Mouse (Mus musculus): ENCODE data around the gene Actr1b. TPM values are rescaled to one million over a fixed set of nuclear protein-coding genes. Genes with fewer than 3 reads are reported as not detected.
A peak's percentile ranks its signal among the peaks of the same experiment; 100 is the strongest.

Actr1b gene
- polyA plus RNA-seq (2015; fragmentation: Nextera tagmentation; extraction: Ambion mirVana) = 122 TPM in 2 replicates

GRCm38 (mm10) chr1:36714311-36714710 is at the start of gene Actr1b:
Gene Actr1b, minus strand, starts transcription at chr1:36714422.
- H3K27ac ChIP-seq (replicated peaks) = no peak within 1 kb of the TSS
- no peak within 1 kb of the TSS for H3K4me3 ChIP-seq (replicated peaks)
- H3K36me3 ChIP-seq = no peaks in the 10 kb centered on the region
- WGBS = 82% methylated on average over 5 of the region's 5 CpGs
- no peak for ATAC-seq (ENCODE audit: low FRiP score)
- H3K4me1 ChIP-seq = peaks cover 5% of the 10 kb centered on the region; the same call in 1 of the 2 replicates
- H3K9me3 ChIP-seq (replicated peaks) = no peaks in the 10 kb centered on the region
- H3K4me2 ChIP-seq = no peak within 1 kb of the TSS
- H3K27me3 ChIP-seq (replicated peaks) = no peaks in the 10 kb centered on the region
- no peak within 1 kb of the TSS for H3K9ac ChIP-seq (replicated peaks)

- Histone ChIP-seq H3K9me3 (replicated peaks) (no peaks in the 10 kb centered on the region), H3K36me3 (no peaks in the 10 kb centered on the region), H3K4me2 (no peak within 1 kb of the TSS), H3K27me3 (replicated peaks) (no peaks in the 10 kb centered on the region), H3K4me1 (no peaks in the 10 kb centered on the region), H3K9ac (replicated peaks) (no peak within 1 kb of the TSS), H3K4me3 (replicated peaks) (no peak within 1 kb of the TSS), H3K27ac (replicated peaks) (no peak within 1 kb of the TSS)
- ATAC-seq (ENCODE audit: low FRiP score) = no peak
- 87% methylated on average over 11 of the region's 11 CpGs for WGBS
These were observed 47.3 kb upstream of the Actr1b start, which contains the start of gene Zap70 for GRCm38 (mm10) chr1:36761568-36761967. Gene Zap70, plus strand, starts transcription at chr1:36761798.

GRCm38 (mm10) chr1:36761061-36761460 is 46.8 kb upstream of the Actr1b start:
- no peak overlapping the region for H3K4me3 ChIP-seq (replicated peaks)
- no peak overlapping the region for H3K27ac ChIP-seq (replicated peaks)
- no peaks in the 10 kb centered on the region for H3K27me3 ChIP-seq (replicated peaks)
- H3K36me3 ChIP-seq = no peaks in the 10 kb centered on the region
- H3K4me1 ChIP-seq = no peaks in the 10 kb centered on the region
- no peak overlapping the region for H3K9ac ChIP-seq (replicated peaks)
- no peaks in the 10 kb centered on the region for H3K9me3 ChIP-seq (replicated peaks)
- 87% methylated on average over 8 of the region's 8 CpGs for WGBS
- no peak overlapping the region for H3K4me2 ChIP-seq
- ATAC-seq (ENCODE audit: low FRiP score) = no peak

- H3K9ac ChIP-seq (replicated peaks) = no peak overlapping the region
- no peak for ATAC-seq (ENCODE audit: low FRiP score)
- WGBS = 79% methylated on average over 9 of the region's 9 CpGs
These were observed 46.2 kb upstream of the Actr1b start for GRCm38 (mm10) chr1:36760401-36760800.

GRCm38 (mm10) chr1:36759076-36759475 is 44.9 kb upstream of the Actr1b start:
- WGBS = 88% methylated on average over 18 of the region's 18 CpGs
- Histone ChIP-seq H3K36me3 (no peaks in the 10 kb centered on the region), H3K4me3 (replicated peaks) (no peak overlapping the region), H3K4me2 (no peak overlapping the region), H3K27ac (replicated peaks) (no peak overlapping the region), H3K9me3 (replicated peaks) (no peaks in the 10 kb centered on the region), H3K27me3 (replicated peaks) (no peaks in the 10 kb centered on the region), H3K4me1 (no peaks in the 10 kb centered on the region), H3K9ac (replicated peaks) (no peak overlapping the region)
- ATAC-seq (ENCODE audit: low FRiP score) = no peak

More at GRCm38 (mm10) chr1:36760401-36760800, 46.2 kb upstream of the Actr1b start:
- H3K27ac ChIP-seq (replicated peaks) = no peak overlapping the region
- no peaks in the 10 kb centered on the region for H3K9me3 ChIP-seq (replicated peaks)
- H3K27me3 ChIP-seq (replicated peaks) = no peaks in the 10 kb centered on the region
- no peak overlapping the region for H3K4me2 ChIP-seq
- H3K36me3 ChIP-seq = no peaks in the 10 kb centered on the region
- no peak overlapping the region for H3K4me3 ChIP-seq (replicated peaks)
- no peaks in the 10 kb centered on the region for H3K4me1 ChIP-seq

- Histone ChIP-seq H3K9me3 (replicated peaks) (no peaks in the 10 kb centered on the region), H3K4me3 (replicated peaks) (no peak overlapping the region), H3K4me2 (no peak overlapping the region), H3K4me1 (no peaks in the 10 kb centered on the region), H3K36me3 (no peaks in the 10 kb centered on the region), H3K27ac (replicated peaks) (no peak overlapping the region), H3K27me3 (replicated peaks) (no peaks in the 10 kb centered on the region), H3K9ac (replicated peaks) (no peak overlapping the region)
- ATAC-seq (ENCODE audit: low FRiP score) = no peak
- 89% methylated on average over 9 of the region's 9 CpGs for WGBS
These were observed 44.3 kb upstream of the Actr1b start for GRCm38 (mm10) chr1:36758553-36758952.

GRCm38 (mm10) chr1:36753932-36754675 is 39.9 kb upstream of the Actr1b start:
- no peak overlapping the region for H3K27ac ChIP-seq (replicated peaks)
- 84% methylated on average over 6 of the region's 6 CpGs for WGBS

GRCm38 (mm10) chr1:36746452-36746851 is 32.2 kb upstream of the Actr1b start:
- peaks cover 11% of the 10 kb centered on the region for H3K4me1 ChIP-seq
- H3K4me2 ChIP-seq = no peak overlapping the region
- H3K4me3 ChIP-seq (replicated peaks) = no peak overlapping the region
- no peak overlapping the region for H3K27ac ChIP-seq (replicated peaks)
- H3K9me3 ChIP-seq (replicated peaks) = no peaks in the 10 kb centered on the region
- no peak for ATAC-seq (ENCODE audit: low FRiP score)
- H3K36me3 ChIP-seq = no peaks in the 10 kb centered on the region
- 46% methylated on average over 15 of the region's 15 CpGs for WGBS
- H3K9ac ChIP-seq (replicated peaks) = no peak overlapping the region
- H3K27me3 ChIP-seq (replicated peaks) = no peaks in the 10 kb centered on the region; the same call in 1 of the 2 replicates

More at GRCm38 (mm10) chr1:36753932-36754675, 39.9 kb upstream of the Actr1b start:
- no peak for ATAC-seq (ENCODE audit: low FRiP score)
- H3K4me2 ChIP-seq = no peak overlapping the region
- H3K36me3 ChIP-seq = no peaks in the 10 kb centered on the region
- H3K9ac ChIP-seq (replicated peaks) = no peak overlapping the region
- no peaks in the 10 kb centered on the region for H3K9me3 ChIP-seq (replicated peaks)
- no peak overlapping the region for H3K4me3 ChIP-seq (replicated peaks)
- no peaks in the 10 kb centered on the region for H3K4me1 ChIP-seq
- no peaks in the 10 kb centered on the region for H3K27me3 ChIP-seq (replicated peaks)

GRCm38 (mm10) chr1:36745661-36746060 is 31.4 kb upstream of the Actr1b start:
- no peak overlapping the region for H3K9ac ChIP-seq (replicated peaks)
- 38% methylated on average over 4 of the region's 4 CpGs for WGBS

GRCm38 (mm10) chr1:36744268-36744944 is 30.2 kb upstream of the Actr1b start:
- ATAC-seq (ENCODE audit: low FRiP score) = peak; percentile 83
- Histone ChIP-seq H3K4me1 (peaks cover 11% of the 10 kb centered on the region), H3K27ac (replicated peaks) (no peak overlapping the region), H3K27me3 (replicated peaks) (no peaks in the 10 kb centered on the region; the same call in 1 of the 2 replicates), H3K9ac (replicated peaks) (no peak overlapping the region), H3K9me3 (replicated peaks) (no peaks in the 10 kb centered on the region), H3K4me2 (peak overlapping the region; percentile 55), H3K36me3 (no peaks in the 10 kb centered on the region), H3K4me3 (replicated peaks) (peak overlapping the region; percentile 31)
- WGBS = 21% methylated on average over 17 of the region's 17 CpGs

More at GRCm38 (mm10) chr1:36745661-36746060, 31.4 kb upstream of the Actr1b start:
- H3K27ac ChIP-seq (replicated peaks) = no peak overlapping the region
- H3K4me2 ChIP-seq = no peak overlapping the region
- H3K4me1 ChIP-seq = peaks cover 11% of the 10 kb centered on the region
- H3K9me3 ChIP-seq (replicated peaks) = no peaks in the 10 kb centered on the region
- H3K27me3 ChIP-seq (replicated peaks) = no peaks in the 10 kb centered on the region; the same call in 1 of the 2 replicates
- H3K36me3 ChIP-seq = no peaks in the 10 kb centered on the region
- no peak overlapping the region for H3K4me3 ChIP-seq (replicated peaks)
- ATAC-seq (ENCODE audit: low FRiP score) = no peak

GRCm38 (mm10) chr1:36743046-36743445 is 28.8 kb upstream of the Actr1b start:
- H3K9ac ChIP-seq (replicated peaks) = no peak overlapping the region
- H3K9me3 ChIP-seq (replicated peaks) = no peaks in the 10 kb centered on the region
- H3K4me3 ChIP-seq (replicated peaks) = no peak overlapping the region
- 83% methylated on average over 9 of the region's 9 CpGs for WGBS
- H3K4me2 ChIP-seq = no peak overlapping the region
- H3K27me3 ChIP-seq (replicated peaks) = no peaks in the 10 kb centered on the region; the same call in 1 of the 2 replicates
- no peaks in the 10 kb centered on the region for H3K36me3 ChIP-seq
- H3K4me1 ChIP-seq = peaks cover 11% of the 10 kb centered on the region
- no peak for ATAC-seq (ENCODE audit: low FRiP score)
- no peak overlapping the region for H3K27ac ChIP-seq (replicated peaks)

- Histone ChIP-seq H3K36me3 (no peaks in the 10 kb centered on the region), H3K27ac (replicated peaks) (no peak overlapping the region), H3K27me3 (replicated peaks) (no peaks in the 10 kb centered on the region; the same call in 1 of the 2 replicates), H3K4me2 (no peak overlapping the region), H3K9ac (replicated peaks) (no peak overlapping the region), H3K4me1 (peaks cover 3% of the 10 kb centered on the region), H3K4me3 (replicated peaks) (no peak overlapping the region), H3K9me3 (replicated peaks) (no peaks in the 10 kb centered on the region)
- 66% methylated on average over 5 of the region's 5 CpGs for WGBS
- no peak for ATAC-seq (ENCODE audit: low FRiP score)
These were observed 25.0 kb upstream of the Actr1b start for GRCm38 (mm10) chr1:36739231-36739630.
